Mouse (Mus musculus): ENCODE data around the gene Atg13.

GRCm38 (mm10) chr2:91642825-91643415 lies 67.5 kb downstream of the Atg13 start:
- TF ChIP-seq CTCF (IDR thresholded peaks at IDR 0.05; ENCODE audit: low read depth, low read length), result no peak
- no peak for TF ChIP-seq POLR2AphosphoS5 (IDR thresholded peaks at IDR 0.05; ENCODE audit: insufficient replicate concordance, low read depth, low read length)
- TF ChIP-seq GATA1 (IDR thresholded peaks at IDR 0.05; ENCODE audit: borderline replicate concordance, low read length), result no peak
- TF ChIP-seq TAL1 (conservative IDR thresholded peaks at IDR 0.05; ENCODE audit: low read depth, low read length), result no peak

Data from G1E (cell line).